Mouse (Mus musculus): ENCODE measurements at regions not wholly inside any gene's neighbourhood (a gene's known extent, or its start where the extent isn't known, plus 50 kb on each side); places are given as distances from the start of the nearest gene placed in this dataset.

- Histone ChIP-seq H3K9me3 (no peaks in the 10 kb centered on the region), H3K27ac (no peak overlapping the region), H3K27me3 (replicated peaks) (no peaks in the 10 kb centered on the region), H3K9ac (no peak overlapping the region), H3K4me3 (no peak overlapping the region), H3K4me2 (no peak overlapping the region), H3K36me3 (replicated peaks) (no peaks in the 10 kb centered on the region), H3K4me1 (no peaks in the 10 kb centered on the region)
- ATAC-seq (replicated peaks): no peak
Measured at GRCm38 (mm10) chr7:58557535-58557934, 98.4 kb upstream of the Atp10a start.

- Histone ChIP-seq H3K4me1 (no peaks in the 10 kb centered on the region), H3K36me3 (replicated peaks) (no peaks in the 10 kb centered on the region), H3K27me3 (replicated peaks) (no peaks in the 10 kb centered on the region), H3K4me3 (no peak overlapping the region), H3K27ac (no peak overlapping the region), H3K9ac (no peak overlapping the region), H3K9me3 (no peaks in the 10 kb centered on the region), H3K4me2 (no peak overlapping the region)
- no peak for ATAC-seq (replicated peaks)
- 68% methylated on average over 2 of the region's 2 CpGs for WGBS
Measured at GRCm38 (mm10) chr7:58568807-58569206, 87.2 kb upstream of the Atp10a start.

- H3K27ac ChIP-seq: no peak overlapping the region
- 27% methylated on average over 4 of the region's 4 CpGs for WGBS
- no peaks in the 10 kb centered on the region for H3K9me3 ChIP-seq
- no peak overlapping the region for H3K9ac ChIP-seq
- H3K4me1 ChIP-seq: no peaks in the 10 kb centered on the region
- no peaks in the 10 kb centered on the region for H3K27me3 ChIP-seq (replicated peaks)
- ATAC-seq (replicated peaks): peak; percentile 75
- no peak overlapping the region for H3K4me2 ChIP-seq
- H3K4me3 ChIP-seq: no peak overlapping the region
- no peaks in the 10 kb centered on the region for H3K36me3 ChIP-seq (replicated peaks)
Measured at GRCm38 (mm10) chr7:58584241-58584820, 71.6 kb upstream of the Atp10a start.

GRCm38 (mm10) chr7:58585626-58586256 is 70.2 kb upstream of the Atp10a start:
- 80% methylated on average over 3 of the region's 3 CpGs for WGBS
- Histone ChIP-seq H3K36me3 (replicated peaks) (no peaks in the 10 kb centered on the region), H3K9ac (no peak overlapping the region), H3K27me3 (replicated peaks) (no peaks in the 10 kb centered on the region), H3K27ac (no peak overlapping the region), H3K4me3 (no peak overlapping the region), H3K4me1 (no peaks in the 10 kb centered on the region), H3K4me2 (no peak overlapping the region), H3K9me3 (no peaks in the 10 kb centered on the region)
- ATAC-seq (replicated peaks): no peak

- no peak overlapping the region for H3K4me2 ChIP-seq
- 71% methylated on average over 1 of the region's 1 CpGs for WGBS
- H3K4me1 ChIP-seq: no peaks in the 10 kb centered on the region
- no peaks in the 10 kb centered on the region for H3K27me3 ChIP-seq (replicated peaks)
- H3K9ac ChIP-seq: no peak overlapping the region
- ATAC-seq (replicated peaks): no peak
- no peaks in the 10 kb centered on the region for H3K36me3 ChIP-seq (replicated peaks)
- no peaks in the 10 kb centered on the region for H3K9me3 ChIP-seq
- H3K4me3 ChIP-seq: no peak overlapping the region
- H3K27ac ChIP-seq: no peak overlapping the region
Measured at GRCm38 (mm10) chr7:58595951-58596350, 60.0 kb upstream of the Atp10a start.
